Mouse (Mus musculus) testis, postnatal 10 days (tissue): ENCODE results near the gene Eml4.

ENCODE experiments used
- DNase-seq: peaks from one replicate; pipeline ENCODE4 v3.0.0; 2021; ENCODE audit warnings: low spot score

Eml4 gene

DNA sequence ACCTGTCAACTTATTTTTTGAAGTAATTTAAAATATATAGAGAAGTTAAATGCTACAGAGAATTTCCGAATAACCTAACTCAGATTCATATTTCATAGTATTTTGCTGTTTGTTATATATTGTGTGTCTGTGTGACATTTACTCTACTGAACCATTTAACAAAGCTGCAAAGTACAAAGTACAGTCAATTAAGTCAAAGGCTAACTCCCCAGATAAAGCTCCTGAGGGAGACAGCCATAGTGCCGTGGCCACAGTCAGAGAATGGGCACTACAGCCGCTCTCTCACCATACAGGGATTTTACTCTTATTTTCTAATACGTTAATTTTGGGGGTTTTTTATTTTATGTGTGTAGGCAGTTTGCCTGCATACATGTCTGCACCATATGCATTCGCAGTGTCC is 32.0 kb downstream of the Eml4 start:
- DNase-seq: no peak

DNA sequence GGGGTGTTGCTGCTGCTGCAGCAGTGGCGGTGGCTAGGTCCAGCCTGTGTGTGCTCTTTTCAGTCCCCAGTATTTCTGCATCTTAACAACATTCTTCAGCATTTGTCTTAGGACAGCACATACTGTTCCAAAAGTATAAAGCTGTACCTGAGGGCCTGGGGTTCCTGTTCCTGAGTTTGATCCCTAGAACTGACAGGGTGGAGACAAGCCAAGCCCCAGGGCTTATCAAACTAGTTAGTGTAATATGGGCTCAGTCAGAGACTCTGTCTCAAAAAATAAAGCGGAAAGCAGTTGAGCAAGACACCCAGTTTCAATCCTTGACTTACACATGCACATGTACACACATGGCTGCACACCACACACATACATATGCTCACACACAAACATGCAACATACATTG is 34.2 kb downstream of the Eml4 start:
- no peak for DNase-seq

DNA sequence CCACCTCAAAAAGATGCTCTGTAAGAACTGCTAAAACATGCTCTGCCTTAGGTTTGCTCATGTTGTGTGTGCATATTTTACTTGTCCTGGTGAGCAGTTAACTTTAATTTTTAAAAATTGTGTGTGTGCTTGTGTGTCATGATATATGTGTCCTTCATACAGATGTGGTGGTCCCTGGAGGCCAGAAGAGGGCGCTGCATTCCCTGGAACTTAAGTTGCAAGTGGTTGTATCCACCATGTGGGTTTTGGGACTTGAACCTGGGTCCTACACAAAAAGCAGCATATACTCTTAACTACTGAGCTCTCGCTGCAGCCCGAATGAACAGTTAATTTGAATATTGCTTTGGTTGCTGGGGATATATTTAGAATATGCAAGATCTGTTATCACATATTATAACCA is 36.4 kb downstream of the Eml4 start:
- DNase-seq: no peak

DNA sequence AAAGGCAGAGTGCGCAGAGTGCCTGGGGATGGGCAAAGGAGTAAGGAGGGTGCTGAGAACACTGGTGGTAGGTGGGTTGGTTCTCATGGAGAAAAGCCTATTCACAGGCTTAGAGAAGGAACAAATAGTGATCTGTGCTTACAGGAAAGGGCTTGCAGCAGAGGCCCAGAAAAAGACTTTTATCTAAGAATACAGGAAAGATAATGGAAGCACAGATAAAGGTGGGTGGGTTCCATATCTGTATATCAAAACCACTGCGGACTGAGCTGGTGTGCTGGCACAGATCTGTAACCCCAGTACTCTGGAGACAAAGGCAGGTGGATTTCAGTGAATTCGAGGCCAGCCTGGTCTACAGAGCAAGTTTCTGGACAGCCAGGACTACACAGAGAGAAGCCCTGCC is 43.3 kb downstream of the Eml4 start:
- DNase-seq: no peak

DNA sequence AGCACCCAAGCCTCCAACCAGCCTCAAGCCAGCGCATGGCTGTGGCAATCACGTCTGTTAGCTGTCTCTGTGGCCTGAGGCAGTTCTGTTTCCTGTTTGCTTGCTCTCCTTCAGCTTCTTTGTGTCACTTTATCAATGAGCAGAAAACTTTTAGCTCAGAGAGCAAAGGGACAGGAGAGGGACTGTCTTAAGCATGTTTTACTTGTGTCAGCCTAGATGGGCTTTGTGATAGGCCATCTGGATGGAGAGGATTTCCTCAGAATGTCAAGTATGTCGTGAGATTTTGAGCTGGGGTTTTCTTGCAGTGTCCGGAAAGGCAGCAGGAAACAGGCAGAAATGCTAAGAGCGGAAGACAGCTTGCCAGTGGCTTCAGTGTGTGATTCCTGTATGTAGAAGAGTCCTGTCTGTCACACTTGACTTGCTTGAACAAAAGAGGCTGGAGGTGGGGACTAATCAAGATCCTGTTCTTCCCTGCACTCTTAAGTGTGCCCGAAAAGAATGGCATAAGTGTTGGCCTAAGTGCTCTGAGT is 46.9 kb downstream of the Eml4 start:
- no peak for DNase-seq

DNA sequence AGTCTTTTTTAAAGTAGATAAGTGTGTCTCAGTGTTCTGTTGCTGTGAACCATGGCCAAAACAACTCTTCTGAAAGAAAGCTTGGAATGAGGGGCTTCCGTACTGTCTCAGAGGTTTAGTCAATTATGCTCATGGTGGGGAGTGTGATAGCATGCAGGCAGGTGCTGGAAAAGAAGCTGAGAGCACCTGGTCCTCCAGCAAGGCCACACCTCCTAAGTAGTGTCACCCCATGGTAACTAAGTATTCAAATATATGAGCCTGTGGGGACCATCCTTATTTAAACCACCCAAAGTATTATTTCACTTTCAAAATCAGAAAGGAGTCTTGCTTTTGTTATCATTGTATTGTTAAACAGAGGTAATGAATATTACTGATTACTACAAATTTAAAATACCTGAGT is 48.0 kb downstream of the Eml4 start:
- DNase-seq: no peak

DNA sequence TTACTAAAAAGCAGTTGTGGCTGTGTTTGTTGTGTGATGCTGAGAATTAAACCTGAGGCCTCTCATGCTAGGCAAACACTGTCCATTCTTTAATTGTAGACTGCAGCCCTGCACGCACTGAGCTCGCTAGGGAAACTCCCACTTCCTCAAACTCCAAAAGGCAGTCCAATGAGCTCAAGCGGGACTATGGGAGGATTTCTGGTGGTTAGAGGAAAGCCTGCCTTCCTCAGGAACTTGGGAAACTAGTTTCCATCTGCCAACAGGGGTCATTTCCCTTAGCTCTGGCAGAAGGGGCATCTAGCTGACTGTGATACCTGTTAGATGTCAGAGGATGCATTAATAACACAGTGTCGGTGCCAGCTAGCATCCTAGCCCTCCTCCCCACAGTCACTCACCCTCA is 79.9 kb downstream of the Eml4 start:
- no peak for DNase-seq

DNA sequence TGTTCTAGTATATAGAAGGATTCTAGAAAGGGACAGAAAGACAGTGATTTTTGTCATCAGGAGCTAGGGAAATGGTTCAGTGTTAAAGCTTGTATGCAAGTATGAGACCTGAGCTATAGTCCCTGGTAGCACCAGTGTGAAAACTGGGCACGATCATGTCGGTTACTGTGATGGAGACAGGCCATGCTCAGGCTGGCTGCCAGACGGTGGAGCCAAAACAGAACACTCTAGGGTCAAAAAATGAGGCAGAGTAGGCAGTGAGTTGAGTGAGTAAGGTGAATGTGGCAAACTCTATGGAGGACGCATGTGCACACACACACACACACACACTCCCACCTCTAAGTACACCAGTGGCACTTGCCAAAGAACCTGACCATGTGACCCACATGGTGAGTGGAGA is 92.7 kb downstream of the Eml4 start:
- no peak for DNase-seq

DNA sequence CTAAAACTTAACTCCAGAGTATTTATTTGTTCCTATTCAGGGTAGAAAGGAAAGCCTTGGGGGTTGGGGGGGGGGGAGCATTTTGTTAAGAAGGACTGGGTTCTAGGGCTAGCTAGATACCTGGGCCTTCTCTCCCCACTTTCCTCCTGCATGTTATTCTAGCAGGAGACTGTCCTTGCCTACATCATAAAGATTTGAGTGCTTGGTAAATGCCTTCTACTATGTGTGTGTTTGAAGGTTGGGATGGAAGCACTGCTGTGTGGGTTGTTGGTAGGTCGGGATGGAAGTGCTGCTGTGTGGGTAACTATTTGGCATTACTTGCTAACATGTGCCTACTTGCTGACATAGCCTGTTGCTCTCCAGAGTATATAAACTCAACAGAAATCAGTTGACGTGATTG is 98.9 kb downstream of the Eml4 start:
- no peak for DNase-seq

DNA sequence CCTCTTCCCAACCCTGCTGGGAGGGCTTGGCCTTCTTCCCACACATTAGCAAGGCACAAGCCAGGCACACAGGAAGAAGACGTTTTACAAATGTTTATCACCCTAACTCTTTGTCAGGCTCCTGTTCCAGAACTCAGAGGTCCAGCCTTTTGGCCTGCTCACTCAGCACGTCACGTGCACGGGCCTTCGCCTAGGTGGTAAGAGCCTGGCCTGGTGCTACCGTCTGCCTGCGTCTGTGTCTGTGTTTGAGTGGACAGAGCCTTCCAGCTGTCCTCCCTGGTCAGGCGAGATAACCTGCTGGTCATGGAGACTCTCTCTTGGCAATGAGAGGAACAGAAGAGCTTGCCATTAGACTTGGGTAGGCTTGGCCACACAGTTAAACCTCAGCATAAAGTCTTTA is 100.6 kb downstream of the Eml4 start:
- no peak for DNase-seq

DNA sequence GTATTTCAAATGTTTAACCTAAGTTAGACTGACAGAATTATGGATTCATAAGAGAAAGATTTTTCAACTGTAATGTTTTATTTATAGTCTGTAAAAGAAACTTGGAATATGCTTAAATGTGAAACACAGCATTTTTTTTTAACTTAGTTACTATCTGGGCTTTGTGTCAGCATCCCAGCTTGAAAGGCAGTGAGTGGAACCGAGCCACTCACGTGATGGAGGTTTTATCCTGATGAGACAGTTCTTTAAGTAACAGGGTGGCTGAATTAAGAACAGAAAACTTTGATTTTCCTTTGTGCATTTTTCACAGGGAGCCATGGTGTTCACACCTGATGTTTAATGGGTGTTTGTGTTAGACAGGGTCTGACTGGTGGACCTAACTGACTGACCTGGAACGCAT is 101.1 kb downstream of the Eml4 start:
- DNase-seq: no peak

DNA sequence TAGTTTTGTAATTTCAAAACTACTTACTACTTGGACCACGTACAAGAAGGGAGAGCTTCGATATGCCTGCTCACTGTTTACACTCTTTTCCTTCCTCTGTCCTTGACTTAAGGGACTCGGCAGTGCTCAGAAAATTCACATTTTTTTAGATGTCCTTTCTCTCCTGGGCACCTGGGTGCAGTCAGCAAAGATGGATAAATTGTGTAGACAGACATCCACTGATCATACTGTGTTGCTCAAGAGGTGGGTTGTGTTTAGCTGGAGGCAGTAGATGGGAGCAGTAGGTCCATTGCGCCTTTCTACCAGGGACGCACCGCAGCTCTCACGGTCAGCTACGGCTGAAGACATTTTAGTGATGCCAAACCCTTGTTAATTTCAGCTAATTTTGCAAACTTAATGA is 101.7 kb downstream of the Eml4 start:
- DNase-seq: no peak

DNA sequence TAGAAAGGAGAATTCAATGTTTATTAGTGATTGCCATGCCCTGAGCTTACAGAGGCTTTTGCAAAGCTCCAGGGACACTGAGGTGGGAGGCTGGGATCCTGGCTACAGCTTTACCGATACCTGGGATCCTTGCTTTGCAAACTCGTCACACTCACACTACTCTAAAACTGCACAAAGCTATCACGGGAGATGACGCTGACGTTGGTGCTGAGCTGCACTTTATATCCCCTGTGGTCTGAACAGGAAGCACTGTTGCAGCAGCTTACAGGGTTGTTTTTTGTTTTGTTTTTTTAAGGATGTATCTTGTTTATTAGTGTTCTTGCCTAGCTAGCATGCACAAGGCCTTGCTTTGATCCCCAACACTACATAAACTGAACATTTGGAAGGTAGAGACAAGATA is 102.9 kb downstream of the Eml4 start:
- DNase-seq: no peak

DNA sequence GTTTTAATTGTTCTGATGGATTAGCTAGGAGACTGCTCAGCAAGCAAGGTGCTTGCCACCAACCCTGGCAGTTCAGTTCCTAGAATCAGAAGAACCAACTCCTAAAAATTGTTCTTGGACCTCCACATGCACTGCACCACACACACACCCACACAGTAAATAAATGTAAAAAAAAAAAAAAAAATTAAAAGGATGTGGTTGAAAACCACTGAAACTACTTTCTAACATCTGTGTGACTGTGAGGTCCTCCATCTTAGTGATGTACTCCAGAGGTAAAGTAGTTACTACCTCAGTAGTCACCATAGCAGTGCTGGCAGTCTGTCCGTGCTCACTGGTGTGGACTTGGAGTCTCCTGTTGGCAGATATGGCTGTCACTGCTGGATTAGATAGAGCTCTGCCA is 106.5 kb downstream of the Eml4 start:
- no peak for DNase-seq

DNA sequence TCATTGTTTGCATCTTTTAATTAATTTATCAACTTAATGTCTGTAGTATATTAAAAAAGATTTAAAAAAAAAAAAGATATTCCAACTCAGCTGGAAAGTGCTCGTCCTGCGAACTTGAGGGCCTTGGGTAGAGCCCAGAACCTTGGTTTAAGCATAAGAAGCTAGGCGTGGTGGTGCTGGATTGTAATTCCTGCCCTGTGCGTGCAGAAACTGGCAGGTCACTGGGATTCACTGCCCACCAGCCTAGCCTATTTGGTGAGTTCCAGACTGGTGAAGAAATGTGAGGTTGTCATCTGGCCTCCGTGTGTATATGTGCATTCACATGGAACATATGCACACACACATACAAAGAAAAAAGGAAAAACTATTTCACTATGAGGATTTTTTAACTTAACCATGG is 115.2 kb downstream of the Eml4 start:
- DNase-seq: no peak

DNA sequence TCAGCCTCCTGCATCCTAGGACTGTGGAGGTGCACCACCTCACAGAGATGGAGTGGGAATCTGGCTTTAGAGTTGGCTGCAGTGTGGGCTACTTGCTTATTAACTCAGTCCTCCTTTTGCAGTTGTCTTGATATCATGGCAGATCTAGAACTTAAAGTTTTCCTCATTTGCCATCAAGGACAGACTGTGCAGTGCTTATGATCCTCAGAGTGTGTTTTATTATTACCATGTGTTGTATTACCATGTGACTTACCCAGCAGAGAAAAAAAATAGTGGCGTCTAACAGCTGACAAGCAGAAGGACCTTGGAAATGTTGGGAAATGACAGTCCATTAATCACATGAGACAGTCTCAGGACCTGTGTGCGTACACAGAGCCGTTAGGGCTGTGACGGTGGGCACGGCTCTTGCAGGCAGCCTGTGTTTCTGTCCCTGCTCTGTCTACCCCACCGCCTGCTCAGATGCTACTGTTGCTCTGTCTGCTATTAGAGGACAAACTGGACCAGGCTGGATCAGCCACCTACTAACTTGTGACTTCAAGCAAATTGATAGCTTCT is 116.0 kb downstream of the Eml4 start:
- no peak for DNase-seq

DNA sequence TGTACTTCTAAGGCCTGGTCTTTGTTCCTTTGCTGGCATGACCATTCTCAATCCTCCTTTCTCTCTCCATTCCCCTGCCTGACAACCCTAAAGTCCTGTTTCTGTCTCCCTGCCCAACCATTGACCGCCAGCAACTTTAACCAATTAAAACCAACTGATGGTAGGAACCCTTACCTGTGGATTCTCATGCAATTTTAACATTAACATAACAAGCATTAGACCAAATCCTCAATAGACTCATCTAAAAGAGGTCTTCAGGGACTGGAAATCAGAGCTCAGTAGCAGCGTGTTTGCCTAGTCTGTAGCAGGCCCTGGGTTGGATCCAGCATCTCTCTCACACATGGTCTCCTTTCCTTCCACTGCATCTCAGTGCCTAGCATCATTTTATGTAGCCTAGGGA is 118.9 kb downstream of the Eml4 start:
- DNase-seq: no peak

DNA sequence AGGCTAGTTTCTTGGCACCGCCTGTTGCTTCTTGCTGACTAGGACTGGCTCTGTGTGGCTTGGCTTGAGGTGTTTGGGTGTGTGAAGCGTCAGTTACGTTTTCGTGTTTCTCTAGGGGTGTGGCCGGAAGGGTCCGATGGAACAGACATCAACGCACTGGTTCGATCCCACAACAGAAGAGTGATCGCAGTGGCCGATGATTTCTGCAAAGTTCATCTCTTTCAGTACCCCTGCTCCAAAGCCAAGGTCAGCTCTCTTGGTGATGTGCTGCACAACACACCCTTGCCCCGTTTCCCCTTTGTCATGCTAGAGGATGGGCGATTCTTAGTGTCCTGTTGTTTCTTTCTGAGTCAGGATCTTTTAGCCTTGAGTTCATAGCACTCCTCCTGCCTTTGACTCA is 126.4 kb downstream of the Eml4 start:
- DNase-seq: no peak

DNA sequence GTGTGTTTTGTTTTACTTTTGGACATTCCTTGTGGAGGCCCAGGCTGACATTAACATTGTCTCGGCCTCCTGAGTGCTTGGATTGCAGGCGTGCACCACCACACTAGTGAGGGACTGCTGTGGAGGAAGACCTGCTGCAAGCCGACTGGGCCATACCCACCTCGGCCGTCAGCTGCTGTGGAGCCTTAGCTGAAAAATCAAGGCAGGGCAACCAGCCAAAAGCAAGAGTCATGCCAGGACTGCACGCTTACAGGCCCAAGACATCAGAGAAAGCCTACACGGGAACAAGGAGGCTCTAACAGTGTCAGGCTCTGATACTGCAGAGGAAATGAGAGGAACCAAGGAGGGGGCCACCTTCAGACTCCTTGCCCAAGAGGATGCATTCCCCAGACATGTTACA is 130.8 kb downstream of the Eml4 start:
- no peak for DNase-seq

DNA sequence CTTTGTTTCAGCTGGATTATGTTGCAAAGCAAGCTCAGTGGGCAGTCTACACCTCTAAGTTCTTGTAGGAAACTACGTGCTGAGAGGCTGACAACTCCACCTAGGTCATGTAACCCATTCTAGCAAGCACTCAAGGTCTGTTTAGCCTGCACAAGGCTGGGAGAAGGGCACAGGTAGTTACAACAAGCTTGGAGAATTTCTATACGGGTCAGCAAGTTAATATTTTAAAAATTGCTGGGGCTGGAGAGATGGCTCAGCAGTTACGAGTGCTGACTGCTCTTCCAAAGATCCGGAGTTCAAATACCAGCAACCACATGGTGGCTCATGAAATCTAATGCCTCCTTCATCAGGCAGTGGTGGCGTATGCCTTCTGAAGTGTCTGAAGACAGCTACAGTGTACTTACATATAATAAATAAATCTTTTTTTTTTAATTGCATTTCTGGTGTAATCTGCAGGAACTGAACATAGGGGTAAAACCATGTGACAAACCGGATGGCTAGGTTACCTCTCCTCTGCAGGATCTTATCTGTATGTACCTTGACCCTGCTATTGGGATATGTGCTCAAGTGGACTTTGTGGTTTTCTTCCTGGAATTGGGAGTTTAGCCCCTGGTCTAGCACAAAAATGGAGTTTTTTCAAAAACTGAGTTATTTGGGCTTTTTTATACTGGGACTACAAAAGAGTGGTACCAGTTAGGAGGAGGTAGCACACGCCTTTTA is 132.2 kb downstream of the Eml4 start:
- no peak for DNase-seq

DNA sequence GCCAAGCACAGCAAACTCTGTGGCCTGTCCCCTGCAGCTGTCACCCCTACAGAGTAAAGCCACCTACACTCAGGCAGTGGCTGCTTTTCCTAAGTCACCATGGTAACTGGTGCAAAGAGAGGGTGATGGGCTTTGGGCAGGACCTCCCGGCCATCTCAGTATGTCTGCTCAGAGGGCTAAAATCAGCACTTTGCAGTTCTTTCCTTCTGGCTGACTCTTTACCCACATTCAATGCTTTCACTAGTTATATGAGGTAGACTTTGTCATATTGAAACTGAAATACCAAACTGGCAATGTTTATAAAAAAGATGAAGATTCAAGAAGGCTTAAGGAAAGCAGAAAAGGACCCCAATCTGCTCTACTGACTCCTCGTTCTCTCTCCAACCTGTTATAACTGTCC is 133.1 kb downstream of the Eml4 start:
- no peak for DNase-seq

DNA sequence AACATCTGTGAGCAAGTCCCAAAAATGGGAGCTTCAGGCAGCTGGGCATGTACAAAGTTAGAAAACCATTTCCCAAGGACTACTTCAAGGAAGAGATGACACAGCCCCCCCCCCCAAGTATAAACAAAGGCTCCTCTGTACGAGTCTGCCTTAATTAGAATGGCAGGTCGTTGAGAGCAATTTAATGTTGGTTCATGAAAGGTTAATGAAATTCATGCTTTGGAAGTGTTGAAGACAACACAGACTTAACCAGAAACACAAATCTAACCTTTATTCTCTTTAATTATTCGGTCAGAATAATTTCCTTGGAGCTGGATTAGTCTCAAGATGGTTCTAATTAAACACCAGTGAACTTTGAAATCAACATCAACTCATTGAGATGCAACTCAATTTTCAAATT is 137.0 kb downstream of the Eml4 start:
- no peak for DNase-seq

DNA sequence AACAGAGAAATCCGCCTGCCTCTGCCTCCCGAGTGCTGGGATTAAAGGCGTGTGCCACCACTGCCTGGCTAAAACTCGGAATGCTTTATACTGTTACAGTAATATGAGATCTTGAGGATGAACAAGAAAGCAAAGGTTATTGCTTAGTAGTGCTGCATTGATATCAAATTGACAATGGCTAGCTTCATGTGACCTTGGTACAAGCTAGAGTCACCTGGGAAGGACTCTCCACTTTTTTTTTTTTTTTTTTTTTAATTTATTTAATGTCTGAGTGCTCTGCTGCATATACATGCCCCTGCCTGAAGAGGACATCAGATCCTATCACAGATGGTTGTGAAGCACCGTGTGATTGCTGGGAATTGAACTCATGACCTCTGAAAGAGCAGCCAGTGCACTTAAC is 148.2 kb downstream of the Eml4 start:
- no peak for DNase-seq

DNA sequence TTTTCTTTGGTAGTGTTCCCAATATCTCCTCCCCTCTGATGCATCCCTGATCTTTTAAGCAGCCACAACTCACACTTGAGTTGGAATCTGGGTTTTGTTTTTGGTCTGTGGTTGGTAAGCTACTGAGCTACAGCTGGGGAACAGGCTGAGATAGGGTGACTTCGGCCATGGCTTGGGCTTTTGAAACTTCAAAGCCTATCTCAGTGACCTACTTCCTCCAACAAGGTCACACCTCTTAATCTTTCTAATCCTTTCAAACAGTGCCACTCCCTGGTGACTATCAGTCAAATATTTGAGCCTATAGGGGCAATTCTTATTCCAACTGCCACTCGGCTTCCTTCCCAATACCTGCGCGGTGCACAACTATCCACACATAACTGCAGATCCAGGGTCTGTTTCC is 149.0 kb downstream of the Eml4 start:
- no peak for DNase-seq
